Mouse (Mus musculus): Measurements from ENCODE around the gene Kbtbd4. TPM values are rescaled to one million over a fixed set of nuclear protein-coding genes. Genes with fewer than 3 reads are reported as not detected.
A peak's percentile ranks its signal among the peaks of the same experiment; 100 is the strongest.

The Kbtbd4 gene
- total and polyA plus RNA-seq, 3 experiments, result 21.9 to 23.1 TPM; not detected in 1

DNA sequence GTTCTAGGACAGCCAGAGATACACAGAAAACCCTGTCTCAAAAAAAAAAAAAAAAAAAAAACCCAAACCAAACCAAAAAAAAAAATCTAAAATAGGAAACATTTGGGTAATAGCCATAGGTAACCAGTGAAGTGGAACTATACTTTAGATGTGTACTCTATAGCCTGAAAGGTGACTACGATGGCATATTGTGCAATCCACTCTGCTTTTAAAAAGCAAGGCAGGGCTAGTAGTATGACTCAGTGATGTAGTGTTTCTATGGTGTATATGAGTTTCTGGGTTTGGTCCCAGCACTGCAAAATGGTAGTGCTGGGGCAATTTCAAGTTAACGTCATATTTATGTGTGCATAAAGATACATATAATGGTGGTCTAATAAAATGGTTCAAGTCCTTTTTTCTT is 2.2 kb downstream of the Kbtbd4 start:
- H3K27ac ChIP-seq (ENCODE audit: control insufficient read depth, low read depth, low read length), result no peak overlapping the region
- H3K79me2 ChIP-seq (ENCODE audit: control insufficient read depth, insufficient read depth, low read length, poor library complexity), result peaks cover 19% of the 10 kb centered on the region
- peaks cover 8 to 16% of the 10 kb centered on the region in 2 experiments for H3K36me3 ChIP-seq (ENCODE audit: control insufficient read depth in 1 of 2, insufficient read depth in 2 of 2, low read length in 2 of 2)
- no peak for TF ChIP-seq SMC3 (IDR thresholded peaks at IDR 0.05; ENCODE audit: low read depth, low read length)
- peak; percentile 47; the same call in 1 of the 2 replicates for TF ChIP-seq ZNF384 (IDR thresholded peaks at IDR 0.05; ENCODE audit: low read depth, low read length)
- H3K9ac ChIP-seq (ENCODE audit: control insufficient read depth, low read depth, low read length, poor library complexity, severe bottlenecking), result no peak overlapping the region
- H3K9me3 ChIP-seq (replicated peaks; ENCODE audit: insufficient read depth, low read length), result no peaks in the 10 kb centered on the region
- H3K4me3 ChIP-seq (ENCODE audit: control insufficient read depth in 1 of 2, insufficient read depth in 1 of 2, low read depth in 2 of 2, low read length in 2 of 2), result no peak overlapping the region
- H3K4me1 ChIP-seq (ENCODE audit: control insufficient read depth in 1 of 2, insufficient read depth in 2 of 2, low read length in 2 of 2), result peaks cover 0 to 8% of the 10 kb centered on the region in 2 experiments; a peak in 2 of 4 replicates
- no peaks in the 10 kb centered on the region for H3K27me3 ChIP-seq (ENCODE audit: control insufficient read depth in 1 of 2, insufficient read depth in 2 of 2, low read length in 2 of 2)
- no peak for DNase-seq (ENCODE audit: low read depth, low spot score)

DNA sequence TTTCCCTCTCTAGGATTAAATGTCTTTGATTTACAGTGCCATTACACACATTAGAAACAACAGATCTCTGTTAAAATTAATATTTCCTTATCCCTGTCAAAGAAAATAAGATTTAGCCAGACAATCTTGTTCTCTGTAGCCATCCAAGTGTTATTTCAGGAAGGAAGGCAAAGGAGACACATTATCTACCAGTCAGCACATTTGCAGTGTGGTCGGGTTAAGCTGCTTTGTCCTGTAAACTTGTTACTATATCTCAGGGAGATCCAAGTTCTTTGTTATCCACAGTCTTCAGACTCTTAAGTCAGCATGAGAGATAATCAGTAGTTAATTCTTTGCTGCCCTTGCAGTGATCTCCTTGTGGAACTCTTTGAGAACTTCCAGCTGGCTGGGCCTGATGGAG is 6.3 kb downstream of the Kbtbd4 start:
- Histone ChIP-seq H3K9me3 (replicated peaks; ENCODE audit: insufficient read depth, low read length) (no peaks in the 10 kb centered on the region), H3K27me3 (ENCODE audit: control insufficient read depth in 1 of 2, insufficient read depth in 2 of 2, low read length in 2 of 2) (no peaks in the 10 kb centered on the region), H3K27ac (ENCODE audit: control insufficient read depth, low read depth, low read length) (no peak overlapping the region), H3K36me3 (ENCODE audit: control insufficient read depth in 1 of 2, insufficient read depth in 2 of 2, low read length in 2 of 2) (peaks cover 6 to 7% of the 10 kb centered on the region in 2 experiments), H3K79me2 (ENCODE audit: control insufficient read depth, insufficient read depth, low read length, poor library complexity) (peaks cover 8% of the 10 kb centered on the region), H3K4me3 (ENCODE audit: control insufficient read depth in 1 of 2, insufficient read depth in 1 of 2, low read depth in 2 of 2, low read length in 2 of 2) (no peak overlapping the region), H3K4me1 (ENCODE audit: control insufficient read depth in 1 of 2, insufficient read depth in 2 of 2, low read length in 2 of 2) (no peaks in the 10 kb centered on the region; a peak in 2 of 4 replicates), H3K9ac (ENCODE audit: control insufficient read depth, low read depth, low read length, poor library complexity, severe bottlenecking) (no peak overlapping the region)
- no peak for DNase-seq (ENCODE audit: low read depth, low spot score)
- TF ChIP-seq MAFK (IDR thresholded peaks at IDR 0.05; ENCODE audit: borderline replicate concordance, low read depth, low read length) (0 out of 2 replicates have a peak, but pooled peaks have one; percentile 9), CHD1 (IDR thresholded peaks at IDR 0.05; ENCODE audit: low read depth, low read length) (no peak), POLR2AphosphoS2 (IDR thresholded peaks at IDR 0.05; ENCODE audit: low read length) (peak; percentile 54), ELF1 (IDR thresholded peaks at IDR 0.05; ENCODE audit: low read depth, low read length) (no peak), MEF2A (IDR thresholded peaks at IDR 0.05; ENCODE audit: extremely low read depth, insufficient replicate concordance, low read depth, low read length, poor library complexity, severe bottlenecking) (no peak), TCF12 (IDR thresholded peaks at IDR 0.05; ENCODE audit: low read depth, low read length) (peak; percentile 19; the same call in 1 of the 2 replicates), EP300 (IDR thresholded peaks at IDR 0.05; ENCODE audit: low read depth in 1 of 2, low read length in 2 of 2) (peak in 1 of 2 experiments; percentile 17; a peak in 1 of 4 replicates), NRF1 (IDR thresholded peaks at IDR 0.05; ENCODE audit: insufficient read depth, low read depth, low read length, poor library complexity, severe bottlenecking) (no peak)

DNA sequence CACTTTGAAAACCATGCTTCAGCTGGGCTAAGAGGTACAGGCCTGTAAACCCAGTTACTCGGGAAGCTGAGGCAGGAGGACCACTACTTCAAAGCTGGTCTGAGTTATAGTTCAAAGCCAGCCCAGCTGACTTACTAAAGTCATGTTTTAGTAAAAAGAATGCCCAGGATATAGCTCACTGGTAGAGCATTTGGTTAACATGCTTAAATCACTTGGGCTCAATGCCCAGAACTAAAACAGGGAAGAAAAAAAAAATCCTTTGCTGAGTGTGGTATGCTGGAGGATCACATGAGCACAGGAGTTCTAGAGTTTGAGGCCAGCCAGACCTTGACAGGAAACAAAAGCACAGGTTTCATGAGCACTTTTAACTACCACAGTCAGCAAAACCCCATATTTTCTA is 7.1 kb downstream of the Kbtbd4 start:
- Histone ChIP-seq H3K4me1 (ENCODE audit: control insufficient read depth in 1 of 2, insufficient read depth in 2 of 2, low read length in 2 of 2) (peaks cover 0 to 3% of the 10 kb centered on the region in 2 experiments; a peak in 3 of 4 replicates), H3K9me3 (replicated peaks; ENCODE audit: insufficient read depth, low read length) (no peaks in the 10 kb centered on the region)
- TF ChIP-seq USF1 (IDR thresholded peaks at IDR 0.05; ENCODE audit: low read depth, low read length) (0 out of 2 replicates have a peak, but pooled peaks have one; percentile 6), E2F4 (IDR thresholded peaks at IDR 0.05; ENCODE audit: borderline replicate concordance, low read depth, low read length) (no peak)

More for the DNA sequence above, 7.1 kb downstream of the Kbtbd4 start:
- Histone ChIP-seq H3K9ac (ENCODE audit: control insufficient read depth, low read depth, low read length, poor library complexity, severe bottlenecking) (no peak overlapping the region), H3K27ac (ENCODE audit: control insufficient read depth, low read depth, low read length) (no peak overlapping the region), H3K79me2 (ENCODE audit: control insufficient read depth, insufficient read depth, low read length, poor library complexity) (peaks cover 15% of the 10 kb centered on the region), H3K27me3 (ENCODE audit: control insufficient read depth in 1 of 2, insufficient read depth in 2 of 2, low read length in 2 of 2) (no peaks in the 10 kb centered on the region), H3K36me3 (ENCODE audit: control insufficient read depth in 1 of 2, insufficient read depth in 2 of 2, low read length in 2 of 2) (peaks cover 7 to 14% of the 10 kb centered on the region in 2 experiments), H3K4me3 (ENCODE audit: control insufficient read depth in 1 of 2, insufficient read depth in 1 of 2, low read depth in 2 of 2, low read length in 2 of 2) (no peak overlapping the region)
- DNase-seq (ENCODE audit: low read depth, low spot score), result no peak
